Mouse (Mus musculus): ENCODE data around the gene Wasf3.
A peak's percentile ranks its signal among the peaks of the same experiment; 100 is the strongest.

Wasf3 gene

DNA sequence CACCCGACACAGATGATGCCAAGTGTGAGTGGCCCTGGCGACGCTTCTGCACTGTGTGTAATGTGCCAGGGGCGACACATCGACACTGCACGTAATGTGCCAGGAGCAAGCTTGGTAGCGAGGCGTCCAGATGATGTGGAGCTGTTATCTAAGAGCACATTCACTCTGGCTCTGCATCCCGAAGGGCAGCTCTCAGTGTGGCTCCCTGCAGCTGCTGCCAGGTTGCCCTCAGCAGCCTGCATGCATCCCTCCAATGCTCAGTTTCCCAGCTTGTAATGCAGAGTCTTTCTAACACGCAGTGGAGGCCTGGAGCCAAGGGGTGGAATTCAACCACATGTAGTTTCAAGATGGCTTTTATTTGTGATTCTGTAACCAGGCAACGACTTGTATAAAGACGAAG, 30.4 kb downstream of the Wasf3 start:
- no peaks in the 10 kb centered on the region for H3K27me3 ChIP-seq (ENCODE audit: control insufficient read depth, insufficient read depth, low read length, poor library complexity, severe bottlenecking)
- H3K36me3 ChIP-seq (ENCODE audit: control insufficient read depth, insufficient read depth, low read length, poor library complexity, severe bottlenecking) = no peaks in the 10 kb centered on the region
- DNase-seq (ENCODE audit: low read depth, low spot score) = no peak

DNA sequence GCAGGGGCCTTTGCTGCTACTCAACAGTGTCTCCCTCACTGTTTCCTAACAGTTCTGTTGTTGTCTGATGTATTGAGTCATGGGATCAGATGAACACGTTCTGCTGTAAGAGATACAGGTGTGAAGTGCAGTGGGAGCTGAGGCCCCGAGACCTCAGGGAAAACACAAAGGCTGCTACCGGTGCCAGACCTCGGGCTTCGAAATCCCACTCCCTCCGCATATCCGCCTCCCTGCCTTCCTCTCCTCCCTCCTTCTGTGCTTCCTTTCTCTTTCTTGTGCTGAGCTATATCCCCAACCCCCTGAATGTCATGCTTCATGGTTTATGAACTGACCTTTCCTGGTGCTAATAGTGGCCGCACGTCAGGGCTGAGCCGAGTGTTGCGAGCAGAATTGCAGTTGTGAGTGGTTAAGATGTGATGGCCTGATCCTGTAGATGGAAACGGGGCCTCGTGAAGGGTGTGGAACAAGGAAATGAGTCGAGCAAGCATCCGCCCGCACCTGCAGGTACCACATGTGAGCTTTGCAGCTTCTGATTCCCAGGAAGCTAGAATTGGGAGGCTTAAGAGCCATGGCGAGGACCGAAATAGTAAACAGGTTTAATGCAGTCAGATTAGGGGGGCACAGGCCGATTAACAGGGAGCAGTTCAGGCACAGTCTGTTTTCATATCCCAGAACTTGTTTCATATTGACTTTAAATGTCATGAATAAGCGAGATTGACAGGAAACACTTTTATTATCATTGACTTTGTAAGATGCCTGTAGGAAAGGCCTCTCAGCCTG, 31.7 kb downstream of the Wasf3 start:
- no peak for DNase-seq (ENCODE audit: low read depth, low spot score)
- no peaks in the 10 kb centered on the region for H3K36me3 ChIP-seq (ENCODE audit: control insufficient read depth, insufficient read depth, low read length, poor library complexity, severe bottlenecking)
- no peaks in the 10 kb centered on the region for H3K27me3 ChIP-seq (ENCODE audit: control insufficient read depth, insufficient read depth, low read length, poor library complexity, severe bottlenecking)

GRCm38 (mm10) chr5:146418092-146418491, 33.3 kb downstream of the Wasf3 start:
- H3K27me3 ChIP-seq (ENCODE audit: control insufficient read depth, insufficient read depth, low read length, poor library complexity, severe bottlenecking) = no peaks in the 10 kb centered on the region
- no peak for DNase-seq (ENCODE audit: low read depth, low spot score)

DNA sequence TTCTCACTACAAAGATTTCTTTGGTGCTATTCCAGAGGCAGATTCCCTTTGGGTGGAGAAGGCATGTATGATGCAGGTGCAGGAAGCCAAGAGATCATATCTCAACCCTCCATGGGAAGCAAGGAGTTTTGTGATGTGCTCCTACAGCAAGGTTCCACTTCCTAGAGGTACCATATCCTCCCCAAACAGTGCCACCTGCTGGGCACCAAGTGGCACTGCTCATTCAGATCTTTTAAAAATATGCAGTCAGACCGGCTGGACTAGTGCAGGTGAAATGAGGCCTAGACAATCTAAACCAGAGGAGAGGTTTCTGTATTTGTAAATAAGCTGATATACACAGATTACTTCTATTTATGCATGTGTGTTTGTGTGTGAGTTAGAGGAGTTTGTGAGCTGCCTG, 35.3 kb downstream of the Wasf3 start:
- peak; percentile 28 for DNase-seq (ENCODE audit: low read depth, low spot score)
- Histone ChIP-seq H3K36me3 (ENCODE audit: control insufficient read depth, insufficient read depth, low read length, poor library complexity, severe bottlenecking) (no peaks in the 10 kb centered on the region), H3K27me3 (ENCODE audit: control insufficient read depth, insufficient read depth, low read length, poor library complexity, severe bottlenecking) (no peaks in the 10 kb centered on the region)

More at GRCm38 (mm10) chr5:146418092-146418491, 33.3 kb downstream of the Wasf3 start:
- no peaks in the 10 kb centered on the region for H3K36me3 ChIP-seq (ENCODE audit: control insufficient read depth, insufficient read depth, low read length, poor library complexity, severe bottlenecking)

GRCm38 (mm10) chr5:146424711-146425326, 40.0 kb downstream of the Wasf3 start:
- no peak for DNase-seq (ENCODE audit: low read depth, low spot score)
- Histone ChIP-seq H3K36me3 (ENCODE audit: control insufficient read depth, insufficient read depth, low read length, poor library complexity, severe bottlenecking) (no peaks in the 10 kb centered on the region), H3K27me3 (ENCODE audit: control insufficient read depth, insufficient read depth, low read length, poor library complexity, severe bottlenecking) (no peaks in the 10 kb centered on the region)

DNA sequence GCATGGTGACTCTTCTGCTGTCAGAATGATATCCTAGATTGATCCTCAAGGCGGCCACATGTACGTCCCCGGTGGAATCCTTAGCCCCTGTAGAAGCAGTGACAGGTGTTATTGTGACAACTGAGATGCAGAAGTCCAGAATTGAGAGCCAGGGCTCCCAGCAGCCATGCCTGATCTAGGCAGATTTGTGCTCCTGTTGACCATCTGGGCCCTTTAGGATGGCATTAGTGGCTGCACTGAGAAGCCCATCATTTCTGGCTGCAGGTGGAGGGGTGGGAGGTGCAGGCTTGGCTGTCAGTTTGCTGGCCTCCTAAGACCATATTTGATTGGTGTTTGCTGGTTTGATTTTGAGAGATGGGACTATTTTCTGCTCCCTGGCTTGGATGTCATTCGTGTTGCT, 40.9 kb downstream of the Wasf3 start:
- no peak for DNase-seq (ENCODE audit: low read depth, low spot score)
- Histone ChIP-seq H3K36me3 (ENCODE audit: control insufficient read depth, insufficient read depth, low read length, poor library complexity, severe bottlenecking) (no peaks in the 10 kb centered on the region), H3K27me3 (ENCODE audit: control insufficient read depth, insufficient read depth, low read length, poor library complexity, severe bottlenecking) (no peaks in the 10 kb centered on the region)

DNA sequence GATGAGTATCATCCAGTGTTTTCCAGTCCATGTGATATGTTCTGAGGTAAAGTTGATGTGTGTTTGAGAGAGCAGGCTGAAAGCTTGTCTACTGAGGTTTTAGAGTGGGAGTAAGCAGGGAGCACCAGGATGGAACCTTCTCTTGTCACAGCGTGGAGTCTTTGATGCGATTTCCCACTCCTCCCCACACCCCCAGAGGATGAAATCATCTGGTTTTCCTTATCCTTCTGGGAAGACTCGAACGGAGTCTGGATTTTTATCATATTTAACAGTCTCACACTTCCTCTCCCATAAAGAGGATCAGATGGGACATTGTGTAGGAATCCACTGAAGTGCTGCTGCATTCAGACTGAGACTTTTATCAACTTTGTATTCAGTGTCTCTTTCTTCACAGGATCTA, 43.3 kb downstream of the Wasf3 start:
- DNase-seq (ENCODE audit: low read depth, low spot score) = no peak
- Histone ChIP-seq H3K36me3 (ENCODE audit: control insufficient read depth, insufficient read depth, low read length, poor library complexity, severe bottlenecking) (no peaks in the 10 kb centered on the region), H3K27me3 (ENCODE audit: control insufficient read depth, insufficient read depth, low read length, poor library complexity, severe bottlenecking) (no peaks in the 10 kb centered on the region; the same call in 1 of the 2 replicates)

DNA sequence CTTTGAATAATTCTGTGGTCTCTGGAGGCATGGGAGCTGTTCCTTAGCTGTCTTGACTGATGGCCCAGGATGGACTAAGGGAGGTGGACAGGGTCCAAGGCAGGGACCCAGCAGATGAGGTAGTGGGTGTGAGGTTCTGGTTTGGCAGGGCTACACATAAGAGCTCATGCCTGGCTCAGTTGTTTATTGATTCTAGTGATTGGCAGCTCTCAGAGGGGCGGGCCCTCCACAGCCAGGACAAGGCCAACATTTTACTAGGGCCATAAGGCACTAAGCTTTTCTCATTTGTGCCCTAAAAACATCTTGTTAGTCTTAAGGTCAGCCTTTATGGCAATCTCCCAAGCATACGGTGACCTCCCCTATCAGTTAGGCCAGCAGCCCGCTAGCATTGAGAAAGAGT, 47.0 kb downstream of the Wasf3 start:
- Histone ChIP-seq H3K36me3 (ENCODE audit: control insufficient read depth, insufficient read depth, low read length, poor library complexity, severe bottlenecking) (no peaks in the 10 kb centered on the region), H3K27me3 (ENCODE audit: control insufficient read depth, insufficient read depth, low read length, poor library complexity, severe bottlenecking) (no peaks in the 10 kb centered on the region; the same call in 1 of the 2 replicates)
- DNase-seq (ENCODE audit: low read depth, low spot score) = no peak

GRCm38 (mm10) chr5:146432476-146432875, 47.7 kb downstream of the Wasf3 start:
- H3K27me3 ChIP-seq (ENCODE audit: control insufficient read depth, insufficient read depth, low read length, poor library complexity, severe bottlenecking) = no peaks in the 10 kb centered on the region; the same call in 1 of the 2 replicates
- H3K36me3 ChIP-seq (ENCODE audit: control insufficient read depth, insufficient read depth, low read length, poor library complexity, severe bottlenecking) = no peaks in the 10 kb centered on the region
- DNase-seq (ENCODE audit: low read depth, low spot score) = no peak

- H3K36me3 ChIP-seq (ENCODE audit: control insufficient read depth, insufficient read depth, low read length, poor library complexity, severe bottlenecking) = no peaks in the 10 kb centered on the region
- DNase-seq (ENCODE audit: low read depth, low spot score) = no peak
Measured at GRCm38 (mm10) chr5:146435316-146435715, 50.5 kb downstream of the Wasf3 start.

GRCm38 (mm10) chr5:146436796-146437195, 52.0 kb downstream of the Wasf3 start:
- no peaks in the 10 kb centered on the region for H3K27me3 ChIP-seq (ENCODE audit: control insufficient read depth, insufficient read depth, low read length, poor library complexity, severe bottlenecking)
- no peak for DNase-seq (ENCODE audit: low read depth, low spot score)
- no peaks in the 10 kb centered on the region for H3K36me3 ChIP-seq (ENCODE audit: control insufficient read depth, insufficient read depth, low read length, poor library complexity, severe bottlenecking)

More at GRCm38 (mm10) chr5:146435316-146435715, 50.5 kb downstream of the Wasf3 start:
- H3K27me3 ChIP-seq (ENCODE audit: control insufficient read depth, insufficient read depth, low read length, poor library complexity, severe bottlenecking) = no peaks in the 10 kb centered on the region; the same call in 1 of the 2 replicates

DNA sequence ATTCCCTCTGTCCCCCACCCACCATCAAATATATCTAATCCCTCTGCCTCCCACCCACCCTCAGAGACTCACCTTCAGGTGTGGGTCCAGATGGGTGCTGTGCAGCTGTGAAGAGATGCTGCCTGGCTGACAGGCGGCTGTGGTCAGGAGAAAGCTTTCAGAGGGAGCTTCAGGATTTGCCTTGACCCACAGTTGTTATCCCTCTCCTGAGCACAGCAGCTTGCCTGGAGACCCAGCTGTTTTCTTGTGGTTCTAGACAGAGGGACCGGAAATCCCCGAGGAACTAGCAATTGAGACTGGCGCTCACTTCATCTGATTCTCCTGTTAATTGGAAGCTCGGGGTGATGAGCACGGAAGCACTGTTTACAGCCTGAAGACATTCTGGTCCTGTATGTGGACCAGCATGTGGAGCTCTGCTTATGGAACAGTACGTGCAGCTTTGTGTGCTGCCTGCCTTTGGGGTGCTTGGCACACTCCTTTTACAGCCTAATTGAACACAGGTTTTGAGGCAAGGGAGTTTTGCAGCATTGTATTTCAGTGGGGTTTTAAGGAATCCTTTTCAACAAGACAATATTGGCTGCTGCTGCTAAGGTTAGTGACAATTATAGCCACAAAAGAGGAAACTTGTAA, 54.5 kb downstream of the Wasf3 start:
- Histone ChIP-seq H3K36me3 (ENCODE audit: control insufficient read depth, insufficient read depth, low read length, poor library complexity, severe bottlenecking) (no peaks in the 10 kb centered on the region), H3K27me3 (ENCODE audit: control insufficient read depth, insufficient read depth, low read length, poor library complexity, severe bottlenecking) (no peaks in the 10 kb centered on the region)
- DNase-seq (ENCODE audit: low read depth, low spot score) = no peak

- Histone ChIP-seq H3K36me3 (ENCODE audit: control insufficient read depth, insufficient read depth, low read length, poor library complexity, severe bottlenecking) (no peaks in the 10 kb centered on the region), H3K27me3 (ENCODE audit: control insufficient read depth, insufficient read depth, low read length, poor library complexity, severe bottlenecking) (no peaks in the 10 kb centered on the region)
- DNase-seq (ENCODE audit: low read depth, low spot score) = no peak
Measured at GRCm38 (mm10) chr5:146440273-146440672, 55.5 kb downstream of the Wasf3 start.

DNA sequence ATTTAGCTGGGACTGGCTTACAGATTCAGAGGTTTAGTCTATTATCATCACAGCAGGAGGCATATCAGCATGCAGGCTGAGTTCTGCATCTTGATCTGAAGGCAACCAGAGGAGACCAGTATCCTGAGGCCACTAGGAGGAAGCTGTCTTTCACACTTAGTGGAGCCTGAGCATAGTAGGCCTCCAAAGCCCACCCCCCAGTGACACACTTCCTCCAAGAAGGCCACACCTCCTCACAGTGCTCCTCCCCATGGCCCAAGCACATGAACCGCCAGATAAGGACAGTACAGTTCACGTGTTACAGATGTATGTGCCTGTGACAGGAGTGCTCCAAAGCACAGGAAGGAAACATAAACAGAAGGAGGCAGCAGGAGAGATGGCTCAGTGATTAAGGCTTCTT, 58.0 kb downstream of the Wasf3 start:
- DNase-seq (ENCODE audit: low read depth, low spot score) = no peak

GRCm38 (mm10) chr5:146446633-146447032, 61.8 kb downstream of the Wasf3 start:
- DNase-seq (ENCODE audit: low read depth, low spot score) = no peak
- Histone ChIP-seq H3K27me3 (ENCODE audit: control insufficient read depth, insufficient read depth, low read length, poor library complexity, severe bottlenecking) (no peaks in the 10 kb centered on the region), H3K36me3 (ENCODE audit: control insufficient read depth, insufficient read depth, low read length, poor library complexity, severe bottlenecking) (no peaks in the 10 kb centered on the region)

More for the DNA sequence above, 58.0 kb downstream of the Wasf3 start:
- Histone ChIP-seq H3K27me3 (ENCODE audit: control insufficient read depth, insufficient read depth, low read length, poor library complexity, severe bottlenecking) (no peaks in the 10 kb centered on the region), H3K36me3 (ENCODE audit: control insufficient read depth, insufficient read depth, low read length, poor library complexity, severe bottlenecking) (no peaks in the 10 kb centered on the region)

Measured in splenic B cell, adult 2 months (primary cell).